Mouse (Mus musculus) E14TG2a.4 (cell line): Measurements from ENCODE around the gene Narfl.
A peak's percentile ranks its signal among the peaks of the same experiment; 100 is the strongest.

ENCODE experiments used
- H3K27me3 ChIP-seq: 2 replicates; pipeline ENCODE4 v1.6.1; 2014; ENCODE audit warnings: low read length, control low read depth; ENCODE audit not compliant: insufficient read depth
- H3K36me3 ChIP-seq: 2 replicates; pipeline ENCODE4 v1.6.1; 2014; ENCODE audit warnings: low read length, control low read depth; ENCODE audit not compliant: insufficient read depth
- H3K4me1 ChIP-seq: replicated peaks from 2 replicates; pipeline ENCODE4 v1.6.1; 2014; ENCODE audit warnings: low read depth, low read length, control low read depth
- H3K4me3 ChIP-seq: replicated peaks from 2 replicates; pipeline ENCODE4 v1.5.1; 2014; ENCODE audit warnings: mild to moderate bottlenecking, low read length
- H3K9me3 ChIP-seq: 2 replicates; pipeline ENCODE4 v1.6.1; 2014; ENCODE audit warnings: low read length, control low read depth
- CTCF ChIP-seq: conservative IDR thresholded peaks from 2 replicates; pipeline ENCODE4 v1.5.1; 2014; ENCODE audit warnings: low read length
- NANOG ChIP-seq: IDR thresholded peaks from 2 replicates; pipeline ENCODE4 v1.6.1; 2014; ENCODE audit warnings: borderline replicate concordance, low read length, mixed read lengths
- POU5F1 ChIP-seq: IDR thresholded peaks from 2 replicates; pipeline ENCODE4 v1.6.1; 2014; ENCODE audit warnings: low read length, borderline replicate concordance

The Narfl gene

DNA sequence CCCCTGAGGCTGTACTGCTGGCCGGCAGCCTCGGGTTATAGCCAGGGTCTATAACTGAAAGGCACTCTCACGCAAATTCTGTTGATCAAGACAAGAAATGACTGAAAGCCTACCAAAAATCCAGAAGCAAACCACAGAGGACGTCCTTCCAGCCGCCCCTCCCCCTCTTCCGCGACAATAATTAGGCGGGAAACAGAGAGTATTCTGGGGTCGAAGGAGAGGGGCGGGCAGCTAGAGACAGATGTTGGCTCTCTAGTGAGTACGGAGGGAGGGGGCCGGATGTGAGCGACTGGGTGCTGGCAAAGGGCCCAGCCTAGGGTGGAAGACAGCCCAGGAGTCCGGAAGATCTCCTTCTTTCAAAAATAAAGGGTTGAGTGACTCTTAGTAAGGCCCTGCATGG is 19.0 kb downstream of the Narfl start, which contains the start of gene Fam173a:
Fam173a (minus strand) TSS at position 287 of the 400 bp plus-strand sequence.
- Histone ChIP-seq H3K27me3 (peaks cover 14% of the 10 kb centered on the region), H3K4me1 (peaks cover 64% of the 10 kb centered on the region), H3K9me3 (no peaks in the 10 kb centered on the region), H3K4me3 (peak within 1 kb of the TSS; percentile 91), H3K36me3 (peaks cover 39% of the 10 kb centered on the region)
- TF ChIP-seq NANOG (no peak), CTCF (no peak), POU5F1 (no peak)

DNA sequence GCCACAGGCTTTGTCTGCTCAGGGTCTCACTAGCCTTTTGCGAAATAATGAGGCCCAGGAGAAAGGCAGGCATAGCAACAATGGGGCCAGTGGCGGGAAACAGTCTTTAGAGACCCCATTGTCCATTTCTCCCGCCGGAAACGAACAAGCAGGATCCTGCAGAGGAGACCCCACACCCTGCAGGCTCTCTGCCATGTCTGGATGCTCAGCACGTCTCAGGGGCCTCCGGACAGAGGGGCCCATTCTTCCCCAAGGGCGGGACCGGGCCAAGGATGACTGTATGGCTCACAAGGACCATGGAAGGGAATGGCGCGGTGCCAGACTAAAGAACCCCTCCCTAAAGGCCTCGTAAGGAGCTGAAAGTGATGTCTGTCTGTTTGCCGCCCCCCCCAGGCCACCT is 20.6 kb downstream of the Narfl start:
- TF ChIP-seq POU5F1 (no peak), CTCF (no peak), NANOG (no peak)
- Histone ChIP-seq H3K9me3 (no peaks in the 10 kb centered on the region), H3K4me3 (peak overlapping the region; percentile 41), H3K4me1 (peaks cover 64% of the 10 kb centered on the region), H3K36me3 (peaks cover 26% of the 10 kb centered on the region), H3K27me3 (peaks cover 14% of the 10 kb centered on the region)

DNA sequence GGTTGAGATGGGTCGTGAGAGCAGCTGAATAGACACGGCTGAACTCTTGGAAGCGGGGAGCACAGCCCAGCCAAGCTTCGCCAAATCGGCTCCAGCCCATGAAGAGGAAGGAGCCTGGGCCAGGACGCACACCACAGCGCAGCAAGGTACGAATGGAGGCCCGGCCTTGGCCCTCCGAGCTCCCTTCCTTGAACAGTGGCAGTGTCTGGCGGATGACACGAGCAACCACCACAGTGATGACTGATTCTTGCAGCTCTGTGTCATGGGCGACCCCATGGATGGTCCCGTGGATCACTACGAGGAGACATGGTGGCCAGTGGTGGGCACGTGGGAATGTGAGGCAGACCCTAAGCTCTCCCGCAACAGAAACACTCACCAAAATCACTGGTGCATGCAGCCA is 21.4 kb downstream of the Narfl start:
- Histone ChIP-seq H3K9me3 (no peaks in the 10 kb centered on the region), H3K36me3 (peaks cover 18% of the 10 kb centered on the region), H3K4me3 (peak overlapping the region; percentile 88; the same call in 1 of the 2 replicates), H3K4me1 (peaks cover 64% of the 10 kb centered on the region), H3K27me3 (peaks cover 14% of the 10 kb centered on the region)
- TF ChIP-seq NANOG (no peak), CTCF (no peak), POU5F1 (no peak)

GRCm38 (mm10) chr17:25795609-25796092 is 22.1 kb downstream of the Narfl start, which contains the start of gene AC134908.4:
Gene AC134908.4, minus strand, starts transcription at chr17:25795659.
- H3K36me3 ChIP-seq: peaks cover 14% of the 10 kb centered on the region
- H3K27me3 ChIP-seq: peaks cover 14% of the 10 kb centered on the region
- peak within 1 kb of the TSS; percentile 88 for H3K4me3 ChIP-seq
- H3K4me1 ChIP-seq: peaks cover 61% of the 10 kb centered on the region
- TF ChIP-seq POU5F1 (no peak), NANOG (no peak), CTCF (no peak)
- H3K9me3 ChIP-seq: no peaks in the 10 kb centered on the region

- Histone ChIP-seq H3K4me3 (peak overlapping the region; percentile 88), H3K4me1 (peaks cover 55% of the 10 kb centered on the region), H3K36me3 (peaks cover 12% of the 10 kb centered on the region), H3K9me3 (no peaks in the 10 kb centered on the region), H3K27me3 (peaks cover 15% of the 10 kb centered on the region)
- TF ChIP-seq POU5F1 (no peak), CTCF (no peak), NANOG (no peak)
Observed at GRCm38 (mm10) chr17:25796211-25796771, 22.7 kb downstream of the Narfl start.

GRCm38 (mm10) chr17:25796951-25797369 is 23.4 kb downstream of the Narfl start, which contains the start of gene Metrn:
Gene Metrn, minus strand, starts transcription at chr17:25797136.
- Histone ChIP-seq H3K4me3 (peak within 1 kb of the TSS; percentile 88), H3K27me3 (peaks cover 21% of the 10 kb centered on the region), H3K4me1 (peaks cover 52% of the 10 kb centered on the region), H3K9me3 (no peaks in the 10 kb centered on the region), H3K36me3 (peaks cover 12% of the 10 kb centered on the region)
- no peak for TF ChIP-seq NANOG
- no peak for TF ChIP-seq CTCF
- TF ChIP-seq POU5F1: no peak

DNA sequence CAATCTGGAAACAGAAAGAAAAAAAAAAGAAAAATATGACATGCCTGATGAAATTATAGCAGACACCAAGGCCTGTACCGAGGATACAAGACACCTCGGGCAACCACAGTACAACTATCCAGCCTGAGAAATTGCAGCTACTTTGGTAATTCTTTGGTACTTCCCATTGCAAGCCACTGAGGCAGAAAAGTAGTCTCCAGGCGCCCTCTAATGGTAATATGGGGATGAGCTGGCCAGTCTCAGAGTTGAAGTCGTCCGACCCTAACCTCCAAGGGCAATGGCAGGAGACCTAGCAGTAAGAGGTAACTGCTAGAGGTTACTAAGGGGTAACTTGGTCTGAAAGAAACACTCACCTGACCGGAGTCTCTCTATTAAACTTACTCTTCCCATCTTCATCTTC is 27.5 kb downstream of the Narfl start:
- H3K36me3 ChIP-seq: no peaks in the 10 kb centered on the region
- peaks cover 39% of the 10 kb centered on the region for H3K27me3 ChIP-seq
- TF ChIP-seq NANOG: no peak
- peak; percentile 79 for TF ChIP-seq CTCF
- TF ChIP-seq POU5F1: no peak
- H3K4me3 ChIP-seq: no peak overlapping the region
- no peaks in the 10 kb centered on the region for H3K9me3 ChIP-seq
- H3K4me1 ChIP-seq: peaks cover 21% of the 10 kb centered on the region

- no peaks in the 10 kb centered on the region for H3K9me3 ChIP-seq
- H3K4me3 ChIP-seq: no peak overlapping the region
- TF ChIP-seq NANOG: no peak
- no peak for TF ChIP-seq POU5F1
- TF ChIP-seq CTCF: no peak
- H3K27me3 ChIP-seq: peaks cover 41% of the 10 kb centered on the region
- peaks cover 13% of the 10 kb centered on the region for H3K4me1 ChIP-seq
- no peaks in the 10 kb centered on the region for H3K36me3 ChIP-seq
Observed at GRCm38 (mm10) chr17:25802825-25803517, 29.4 kb downstream of the Narfl start.

- TF ChIP-seq POU5F1: no peak
- TF ChIP-seq CTCF: no peak
- no peak for TF ChIP-seq NANOG
- Histone ChIP-seq H3K27me3 (peaks cover 70% of the 10 kb centered on the region), H3K4me1 (peaks cover 22% of the 10 kb centered on the region), H3K9me3 (no peaks in the 10 kb centered on the region), H3K36me3 (no peaks in the 10 kb centered on the region), H3K4me3 (no peak overlapping the region)
Observed at GRCm38 (mm10) chr17:25806507-25806906, 32.9 kb downstream of the Narfl start.
